Mouse (Mus musculus): Measurements from ENCODE around the gene Lmod2. TPM values are rescaled to one million over a fixed set of nuclear protein-coding genes. Genes with fewer than 3 reads are reported as not detected.

Lmod2 gene
- polyA plus RNA-seq, 2 experiments = 0.02 TPM; not detected in 1

DNA sequence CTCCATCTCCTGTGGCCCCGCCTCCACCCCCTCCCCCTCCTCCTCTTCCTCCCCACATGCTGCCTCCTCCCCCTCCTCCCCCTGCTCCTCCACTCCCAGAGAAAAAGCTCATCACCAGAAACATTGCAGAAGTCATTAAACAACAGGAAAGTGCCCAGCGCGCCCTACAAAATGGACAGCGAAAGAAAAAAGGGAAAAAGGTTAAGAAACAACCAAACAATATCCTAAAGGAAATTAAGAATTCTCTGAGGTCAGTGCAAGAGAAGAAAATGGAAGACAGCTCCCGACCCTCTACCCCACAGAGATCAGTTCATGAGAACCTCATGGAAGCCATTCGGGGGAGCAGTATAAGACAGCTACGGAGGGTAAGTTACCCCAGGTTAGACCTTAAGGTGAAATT is 6.7 kb downstream of the Lmod2 start:
- Histone ChIP-seq H3K27me3 (ENCODE audit: control insufficient read depth, insufficient read depth, low read length) (no peaks in the 10 kb centered on the region), H3K4me2 (ENCODE audit: low read depth) (no peak overlapping the region), H3K4me1 (replicated peaks; ENCODE audit: control insufficient read depth in 2 of 2, insufficient read depth in 2 of 2, low read length in 1 of 2) (peaks cover 0 to 9% of the 10 kb centered on the region in 2 experiments; a peak in 1 of 4 replicates), H3K36me3 (replicated peaks; ENCODE audit: control insufficient read depth, insufficient read depth, low read depth) (no peaks in the 10 kb centered on the region), H3K9me3 (ENCODE audit: control insufficient read depth, low read length) (no peaks in the 10 kb centered on the region), H3K9ac (replicated peaks) (no peak overlapping the region), H3K4me3 (ENCODE audit: insufficient read depth in 1 of 2, low read depth in 2 of 2, low read length in 2 of 2) (no peak overlapping the region), H3K27ac (no peak overlapping the region)
- 78% methylated on average over 7 of the region's 7 CpGs for WGBS (ENCODE audit: insufficient replicate concordance)
- DNase-seq (ENCODE audit: low read depth in 3 of 3, low spot score in 3 of 3) (no peak), ATAC-seq (ENCODE audit: insufficient read depth) (no peak)
- no peak for TF ChIP-seq EP300 (IDR thresholded peaks at IDR 0.05; ENCODE audit: low read depth)
- no peak for TF ChIP-seq CTCF (IDR thresholded peaks at IDR 0.05; ENCODE audit: low read depth)

DNA sequence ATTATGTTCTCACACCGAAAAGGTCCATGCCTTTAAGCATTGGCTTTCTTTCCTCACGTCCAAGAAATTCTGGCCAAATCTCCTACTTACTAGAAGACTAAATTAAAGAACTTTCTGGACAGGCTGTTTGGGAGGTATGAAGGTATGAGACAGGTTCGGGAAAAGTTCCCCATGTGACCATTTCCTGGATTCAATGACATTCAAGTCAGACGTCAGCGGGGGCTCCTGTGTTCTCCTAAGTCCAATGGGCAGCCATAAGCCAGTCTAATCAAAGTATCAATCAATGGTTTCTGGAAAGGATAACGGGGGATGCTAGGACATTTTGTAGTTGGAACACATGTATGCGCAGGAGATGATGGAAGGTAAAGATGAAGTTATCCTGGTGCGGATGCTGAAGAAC is 8.1 kb downstream of the Lmod2 start:
- Histone ChIP-seq H3K9me3 (ENCODE audit: control insufficient read depth, low read length) (no peaks in the 10 kb centered on the region), H3K4me3 (ENCODE audit: insufficient read depth in 1 of 2, low read depth in 2 of 2, low read length in 2 of 2) (no peak overlapping the region), H3K9ac (replicated peaks) (no peak overlapping the region), H3K4me1 (replicated peaks; ENCODE audit: control insufficient read depth in 2 of 2, insufficient read depth in 2 of 2, low read length in 1 of 2) (peaks cover 0 to 9% of the 10 kb centered on the region in 2 experiments; a peak in 1 of 4 replicates), H3K36me3 (replicated peaks; ENCODE audit: control insufficient read depth, insufficient read depth, low read depth) (no peaks in the 10 kb centered on the region), H3K27me3 (ENCODE audit: control insufficient read depth, insufficient read depth, low read length) (no peaks in the 10 kb centered on the region), H3K4me2 (ENCODE audit: low read depth) (no peak overlapping the region), H3K27ac (no peak overlapping the region)
- TF ChIP-seq CTCF (IDR thresholded peaks at IDR 0.05; ENCODE audit: low read depth) = no peak
- 75% methylated on average over 8 of the region's 8 CpGs for WGBS (ENCODE audit: insufficient replicate concordance)
- ATAC-seq (ENCODE audit: insufficient read depth) (no peak), DNase-seq (ENCODE audit: low read depth in 3 of 3, low spot score in 3 of 3) (no peak)

DNA sequence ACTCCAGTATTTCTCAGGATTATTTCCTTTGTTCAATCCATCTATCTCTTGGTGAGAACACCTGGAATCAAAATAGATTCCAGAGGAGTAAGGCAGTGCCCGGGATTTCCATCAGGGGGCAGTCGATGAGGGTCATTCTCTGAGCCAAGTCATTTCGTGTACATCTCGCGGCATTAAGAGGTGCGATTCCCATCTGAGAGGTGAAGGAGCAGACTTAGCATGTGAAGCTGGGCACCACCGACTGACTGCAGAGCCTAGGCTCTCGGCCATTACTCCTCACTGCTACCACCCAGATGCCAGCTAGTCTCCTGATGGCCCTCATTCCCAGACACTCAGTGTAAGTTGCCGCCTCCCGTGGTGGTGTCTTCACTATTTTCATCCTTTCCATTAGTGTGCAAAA is 8.9 kb downstream of the Lmod2 start:
- TF ChIP-seq EP300 (IDR thresholded peaks at IDR 0.05; ENCODE audit: low read depth) (no peak), CTCF (IDR thresholded peaks at IDR 0.05; ENCODE audit: low read depth) (0 out of 2 replicates have a peak, but pooled peaks have one; percentile 5)
- Histone ChIP-seq H3K36me3 (replicated peaks; ENCODE audit: control insufficient read depth, insufficient read depth, low read depth) (no peaks in the 10 kb centered on the region), H3K27me3 (ENCODE audit: control insufficient read depth, insufficient read depth, low read length) (no peaks in the 10 kb centered on the region), H3K4me2 (ENCODE audit: low read depth) (no peak overlapping the region), H3K4me3 (ENCODE audit: insufficient read depth in 1 of 2, low read depth in 2 of 2, low read length in 2 of 2) (no peak overlapping the region), H3K9me3 (ENCODE audit: control insufficient read depth, low read length) (no peaks in the 10 kb centered on the region), H3K27ac (no peak overlapping the region), H3K9ac (replicated peaks) (no peak overlapping the region), H3K4me1 (replicated peaks; ENCODE audit: control insufficient read depth in 2 of 2, insufficient read depth in 2 of 2, low read length in 1 of 2) (peaks cover 0 to 8% of the 10 kb centered on the region in 2 experiments; a peak in 1 of 4 replicates)
- DNase-seq (ENCODE audit: low read depth in 3 of 3, low spot score in 3 of 3) (no peak), ATAC-seq (ENCODE audit: insufficient read depth) (no peak)
- WGBS (ENCODE audit: insufficient replicate concordance) = 63% methylated on average over 10 of the region's 10 CpGs

DNA sequence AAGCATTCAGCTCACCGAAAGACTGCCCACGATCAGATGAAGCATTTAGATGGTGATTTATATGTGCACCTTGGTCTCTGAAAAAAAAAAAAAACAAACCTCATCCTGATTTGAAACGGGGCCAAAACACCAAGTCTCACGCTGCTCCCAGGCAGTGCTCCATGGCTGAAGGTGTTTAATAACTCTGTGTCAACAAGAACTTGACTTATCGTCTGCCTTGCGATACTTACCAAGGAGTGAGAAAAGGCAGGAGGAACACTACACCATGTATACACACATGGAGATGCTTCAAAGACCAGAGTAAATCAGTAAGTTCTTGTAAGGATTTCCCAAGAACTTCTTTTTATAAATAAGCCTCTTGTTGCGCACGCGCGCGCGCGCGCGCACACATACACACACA is 10.0 kb downstream of the Lmod2 start:
- Histone ChIP-seq H3K4me1 (replicated peaks; ENCODE audit: control insufficient read depth in 2 of 2, insufficient read depth in 2 of 2, low read length in 1 of 2) (0 out of 4 replicates have a peak, but pooled peaks cover 0 to 1% of the 10 kb centered on the region in 2 experiments), H3K4me3 (ENCODE audit: insufficient read depth in 1 of 2, low read depth in 2 of 2, low read length in 2 of 2) (no peak overlapping the region), H3K27me3 (ENCODE audit: control insufficient read depth, insufficient read depth, low read length) (no peaks in the 10 kb centered on the region), H3K4me2 (ENCODE audit: low read depth) (no peak overlapping the region), H3K9ac (replicated peaks) (no peak overlapping the region), H3K27ac (no peak overlapping the region), H3K9me3 (ENCODE audit: control insufficient read depth, low read length) (no peaks in the 10 kb centered on the region), H3K36me3 (replicated peaks; ENCODE audit: control insufficient read depth, insufficient read depth, low read depth) (no peaks in the 10 kb centered on the region)
- 84% methylated on average over 15 of the region's 15 CpGs for WGBS (ENCODE audit: insufficient replicate concordance)
- DNase-seq (ENCODE audit: low read depth in 3 of 3, low spot score in 3 of 3) = no peak
- TF ChIP-seq EP300 (IDR thresholded peaks at IDR 0.05; ENCODE audit: low read depth) (no peak), CTCF (IDR thresholded peaks at IDR 0.05; ENCODE audit: low read depth) (no peak)
- ATAC-seq (ENCODE audit: insufficient read depth) = no peak

DNA sequence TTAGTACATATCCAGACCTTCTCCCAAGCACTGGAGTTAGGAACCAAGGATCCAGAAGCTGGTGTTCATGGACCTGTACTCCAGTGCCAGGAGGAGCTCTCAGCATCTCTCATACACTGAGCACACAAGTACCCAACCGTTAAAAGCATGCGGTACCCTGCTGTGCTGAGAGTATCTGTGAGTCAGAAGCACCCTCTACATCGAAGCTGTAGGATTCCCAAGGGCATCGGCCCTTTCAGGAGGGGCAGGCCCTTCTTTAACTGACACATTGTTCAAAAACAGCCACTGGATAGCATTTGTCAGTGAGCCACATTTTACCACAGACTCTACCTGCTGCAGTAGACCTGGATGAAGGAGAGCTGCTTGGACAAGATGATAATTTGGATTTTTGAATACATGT is 10.6 kb downstream of the Lmod2 start:
- Histone ChIP-seq H3K4me3 (ENCODE audit: insufficient read depth in 1 of 2, low read depth in 2 of 2, low read length in 2 of 2) (no peak overlapping the region), H3K27me3 (ENCODE audit: control insufficient read depth, insufficient read depth, low read length) (no peaks in the 10 kb centered on the region), H3K27ac (no peak overlapping the region), H3K4me2 (ENCODE audit: low read depth) (no peak overlapping the region), H3K9me3 (ENCODE audit: control insufficient read depth, low read length) (no peaks in the 10 kb centered on the region), H3K36me3 (replicated peaks; ENCODE audit: control insufficient read depth, insufficient read depth, low read depth) (no peaks in the 10 kb centered on the region), H3K9ac (replicated peaks) (no peak overlapping the region), H3K4me1 (replicated peaks; ENCODE audit: control insufficient read depth in 2 of 2, insufficient read depth in 2 of 2, low read length in 1 of 2) (no peaks in the 10 kb centered on the region)
- TF ChIP-seq CTCF (IDR thresholded peaks at IDR 0.05; ENCODE audit: low read depth) = no peak
- no peak for TF ChIP-seq EP300 (IDR thresholded peaks at IDR 0.05; ENCODE audit: low read depth)
- 78% methylated on average over 4 of the region's 4 CpGs for WGBS (ENCODE audit: insufficient replicate concordance)
- ATAC-seq (ENCODE audit: insufficient read depth) (no peak), DNase-seq (ENCODE audit: low read depth in 3 of 3, low spot score in 3 of 3) (no peak)

Data from liver, embryonic 14.5 days (tissue).